Comparison of ENCODE assay signal across 8 mouse cellular contexts in the genomic region with DNA sequence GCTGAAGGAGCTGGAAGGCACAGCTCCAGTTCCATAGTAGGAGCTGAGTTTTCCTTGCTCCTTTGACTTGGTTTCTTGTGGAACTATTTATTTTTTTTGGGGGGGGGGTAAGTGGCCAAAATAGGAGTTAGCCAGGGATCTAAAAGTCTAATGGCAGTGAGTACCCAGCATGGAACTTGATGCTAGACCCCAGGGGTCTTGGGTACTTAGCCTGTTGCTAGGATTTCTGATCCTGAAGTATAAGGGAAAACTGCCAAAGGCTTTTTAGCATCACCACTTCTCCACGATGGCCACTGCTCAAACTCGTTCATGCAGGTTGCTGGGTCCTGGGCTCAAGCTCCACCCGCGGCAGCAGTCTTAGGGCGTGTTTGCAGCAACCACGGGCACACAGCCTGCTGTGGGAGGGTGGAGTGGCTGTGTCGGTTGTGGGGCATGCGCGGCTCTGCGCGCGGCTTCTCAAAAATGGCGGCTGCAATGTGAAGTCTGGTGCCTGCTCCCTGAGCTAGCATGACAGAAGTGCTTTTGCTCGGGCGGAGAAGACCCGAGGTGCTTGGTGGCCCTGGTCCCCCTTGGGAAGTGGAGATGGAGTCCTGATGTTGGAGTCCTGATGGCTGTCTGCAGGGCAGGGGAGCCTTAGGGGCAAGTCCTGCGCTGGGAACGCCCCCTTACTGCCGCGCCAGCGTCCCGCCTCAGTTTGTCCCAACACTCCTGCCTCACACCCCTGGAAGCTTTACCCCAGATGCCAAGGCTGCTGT. TPM values are rescaled to one million over a fixed set of nuclear protein-coding genes. Genes with fewer than 3 reads are reported as not detected.
DNase-seq lines count a peak whose midpoint lies in the region; ATAC-seq and TF ChIP-seq lines count a peak whose summit lies in the region.

No protein-coding gene starts in this region.

- H3K4me2 ChIP-seq in forebrain, embryonic 13.5 days: peak overlapping the region; percentile 63
- peak overlapping the region; percentile 57 for H3K4me2 ChIP-seq in liver, embryonic 16.5 days (ENCODE audit: low read depth, low read length)
- H3K4me2 ChIP-seq in neural tube, embryonic 14.5 days (ENCODE audit: low read depth, low read length): peak overlapping the region; percentile 50

- ATAC-seq in forebrain, embryonic 13.5 days: peak; percentile 99
- peak; percentile 78 for ATAC-seq in liver, embryonic 16.5 days (ENCODE audit: low read depth)
- ATAC-seq in neural tube, embryonic 14.5 days (ENCODE audit: low read depth): peak; percentile 99

- 0 out of 2 replicates have a peak, but pooled peaks cover 3% of the 10 kb centered on the region for H3K4me1 ChIP-seq in E14TG2a.4 (replicated peaks; ENCODE audit: low read depth, low read length)
- no peaks in the 10 kb centered on the region for H3K4me1 ChIP-seq in forebrain, embryonic 13.5 days
- no peaks in the 10 kb centered on the region for H3K4me1 ChIP-seq in liver, embryonic 16.5 days (ENCODE audit: control insufficient read depth, low read depth, low read length)
- H3K4me1 ChIP-seq in neural tube, embryonic 14.5 days (ENCODE audit: control insufficient read depth, insufficient read depth, low read length): no peaks in the 10 kb centered on the region

- peak overlapping the region; percentile 63 for H3K9ac ChIP-seq in forebrain, embryonic 13.5 days
- H3K9ac ChIP-seq in liver, embryonic 16.5 days (ENCODE audit: low read depth, low read length): peak overlapping the region; percentile 33; the same call in 1 of the 2 replicates
- H3K9ac ChIP-seq in neural tube, embryonic 14.5 days (replicated peaks; ENCODE audit: low read depth, low read length): peak overlapping the region; percentile 46; the same call in 1 of the 2 replicates

- H3K27ac ChIP-seq in forebrain, embryonic 13.5 days: no peak overlapping the region
- no peak overlapping the region for H3K27ac ChIP-seq in liver, embryonic 16.5 days (ENCODE audit: low read length)
- no peak overlapping the region for H3K27ac ChIP-seq in neural tube, embryonic 14.5 days (ENCODE audit: low read depth, low read length)

- H3K36me3 ChIP-seq in E14TG2a.4 (ENCODE audit: insufficient read depth, low read length): no peaks in the 10 kb centered on the region
- H3K36me3 ChIP-seq in forebrain, embryonic 13.5 days (ENCODE audit: poor library complexity, severe bottlenecking): no peaks in the 10 kb centered on the region
- no peaks in the 10 kb centered on the region for H3K36me3 ChIP-seq in liver, embryonic 16.5 days (ENCODE audit: control insufficient read depth, insufficient read depth)
- no peaks in the 10 kb centered on the region for H3K36me3 ChIP-seq in neural tube, embryonic 14.5 days (ENCODE audit: control insufficient read depth, insufficient read depth, low read length)

- H3K9me3 ChIP-seq in E14TG2a.4 (ENCODE audit: low read length): no peaks in the 10 kb centered on the region
- no peaks in the 10 kb centered on the region for H3K9me3 ChIP-seq in forebrain, embryonic 13.5 days (replicated peaks)
- H3K9me3 ChIP-seq in liver, embryonic 16.5 days (replicated peaks; ENCODE audit: control insufficient read depth, low read length): no peaks in the 10 kb centered on the region
- H3K9me3 ChIP-seq in neural tube, embryonic 14.5 days (ENCODE audit: control insufficient read depth, low read length): no peaks in the 10 kb centered on the region

- intact Hi-C loops in heart, postnatal 10 days (cut with DNase I): no loop called here

- WGBS in forebrain, embryonic 13.5 days: 18% methylated on average over 22 of the region's 22 CpGs
- WGBS in liver, embryonic 16.5 days (ENCODE audit: insufficient replicate concordance): 19% methylated on average over 22 of the region's 22 CpGs
- 19% methylated on average over 22 of the region's 22 CpGs for WGBS in neural tube, embryonic 14.5 days

- DNase-seq in cerebellum, adult 11 months: peak; percentile 12
- peak; percentile 62 to 69 for DNase-seq in heart, postnatal 10 days
- DNase-seq in layer of hippocampus, adult 11-12 months (ENCODE audit: low spot score): peak; percentile 21
- peak; percentile 59 for DNase-seq in testis, postnatal 10 days (ENCODE audit: low spot score)

- no peaks in the 10 kb centered on the region for H3K27me3 ChIP-seq in E14TG2a.4 (ENCODE audit: insufficient read depth, low read length)
- no peaks in the 10 kb centered on the region for H3K27me3 ChIP-seq in forebrain, embryonic 13.5 days
- H3K27me3 ChIP-seq in liver, embryonic 16.5 days (ENCODE audit: control insufficient read depth, insufficient read depth, low read depth, low read length): no peaks in the 10 kb centered on the region
- H3K27me3 ChIP-seq in neural tube, embryonic 14.5 days (ENCODE audit: control insufficient read depth, insufficient read depth, low read length): no peaks in the 10 kb centered on the region

- no peak for TF ChIP-seq CTCF in E14TG2a.4 (conservative IDR thresholded peaks at IDR 0.05; ENCODE audit: low read length)

- H3K4me3 ChIP-seq in E14TG2a.4 (replicated peaks; ENCODE audit: low read length): peak overlapping the region; percentile 75
- H3K4me3 ChIP-seq in forebrain, embryonic 13.5 days: peak overlapping the region; percentile 47
- peak overlapping the region; percentile 58 for H3K4me3 ChIP-seq in liver, embryonic 16.5 days (ENCODE audit: low read depth, low read length)
- H3K4me3 ChIP-seq in neural tube, embryonic 14.5 days (ENCODE audit: low read depth, low read length): peak overlapping the region; percentile 49

RNA-seq across cellular contexts. Expression of gene Scml2, which starts 45.5 kb away (rescaled TPM):
- polyA plus RNA-seq in forebrain, embryonic 13.5 days (2015; fragmentation: Nextera tagmentation; extraction: Ambion mirVana): 2.2 and 3.2 TPM in 2 replicates
- 1 to 10 TPM; 2.4 to 3.6 TPM for total RNA-seq in heart, postnatal 10 days (2021)
- 0.46 and 0.64 TPM in 2 replicates for polyA plus RNA-seq in liver, embryonic 16.5 days (2015; fragmentation: Nextera tagmentation; extraction: Ambion mirVana)
- 3.5 and 4.2 TPM in 2 replicates for polyA plus RNA-seq in neural tube, embryonic 14.5 days (2014; fragmentation: Nextera tagmentation; extraction: Ambion mirVana)

Comparison
In these comparisons a context has a peak if more than half of its experiments do, and no peak if none do; other contexts are left out.
1. DNase-seq: peak in every context shown above with its lines; median percentile 66 in heart, postnatal 10 days; 59 in testis, postnatal 10 days; 21 in layer of hippocampus, adult 11-12 months; 12 in cerebellum, adult 11 months.